Mouse (Mus musculus): Measurements from ENCODE around the gene Pth. TPM values are rescaled to one million over a fixed set of nuclear protein-coding genes. Genes with fewer than 3 reads are reported as not detected.
A peak's percentile ranks its signal among the peaks of the same experiment; 100 is the strongest.

Gene Pth
- polyA plus RNA-seq, 1 experiment from 2014 or later = not detected

GRCm38 (mm10) chr7:113396661-113397060 is 8.3 kb upstream of the Pth start:
- ATAC-seq (no peak), DNase-seq (ENCODE audit: low read depth, low spot score) (no peak)
- in situ Hi-C loops (cut with MboI; ENCODE audit: low pct_unique_long_range_greater_than_20kb) = no loop called here
- POLR2A ChIA-PET = interaction anchor here (0.6 kb wide), 1 partner anchor 624 kb away, joined by 6 read pairs; no protein-coding TSS in a partner anchor
- H3K27me3 ChIP-seq = peaks cover 23% of the 10 kb centered on the region
- TF ChIP-seq CTCF (IDR thresholded peaks at IDR 0.05) = no peak
- CTCF ChIA-PET = interaction anchor here (0.6 to 1.1 kb wide), 2 partner anchors 9 to 213 kb away, joined by 3 to 4 read pairs; no protein-coding TSS in a partner anchor

DNA sequence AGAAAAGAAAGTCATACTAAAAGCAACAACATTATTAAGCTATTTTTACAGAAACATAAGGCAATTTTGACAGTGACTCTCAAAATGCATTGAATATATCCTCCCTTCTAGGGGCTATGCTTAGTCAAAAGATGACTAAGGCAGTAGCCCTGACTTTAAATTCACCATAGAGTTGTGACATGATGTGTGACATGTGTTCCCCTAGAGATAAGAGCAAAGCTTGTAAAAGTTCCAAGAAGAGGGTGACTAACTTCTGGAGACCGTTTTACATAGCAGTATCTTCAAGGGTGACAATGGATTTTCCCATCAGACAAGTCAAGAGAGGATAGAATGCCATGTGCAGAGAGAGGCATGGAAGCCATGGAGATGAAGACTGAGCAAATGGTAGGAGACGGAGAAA is 3.2 kb upstream of the Pth start:
- POLR2A ChIA-PET = interaction anchor here (0.6 kb wide), 1 partner anchor 198 kb away, joined by 3 read pairs; no protein-coding TSS in a partner anchor
- peaks cover 5% of the 10 kb centered on the region for H3K27me3 ChIP-seq
- ATAC-seq (no peak), DNase-seq (ENCODE audit: low read depth, low spot score) (no peak)
- in situ Hi-C loops (cut with MboI; ENCODE audit: low pct_unique_long_range_greater_than_20kb) = no loop called here
- CTCF ChIA-PET = interaction anchor here (1.1 kb wide), 1 partner anchor 444 kb away, joined by 3 read pairs; no protein-coding TSS in a partner anchor
- TF ChIP-seq CTCF (IDR thresholded peaks at IDR 0.05) = no peak

DNA sequence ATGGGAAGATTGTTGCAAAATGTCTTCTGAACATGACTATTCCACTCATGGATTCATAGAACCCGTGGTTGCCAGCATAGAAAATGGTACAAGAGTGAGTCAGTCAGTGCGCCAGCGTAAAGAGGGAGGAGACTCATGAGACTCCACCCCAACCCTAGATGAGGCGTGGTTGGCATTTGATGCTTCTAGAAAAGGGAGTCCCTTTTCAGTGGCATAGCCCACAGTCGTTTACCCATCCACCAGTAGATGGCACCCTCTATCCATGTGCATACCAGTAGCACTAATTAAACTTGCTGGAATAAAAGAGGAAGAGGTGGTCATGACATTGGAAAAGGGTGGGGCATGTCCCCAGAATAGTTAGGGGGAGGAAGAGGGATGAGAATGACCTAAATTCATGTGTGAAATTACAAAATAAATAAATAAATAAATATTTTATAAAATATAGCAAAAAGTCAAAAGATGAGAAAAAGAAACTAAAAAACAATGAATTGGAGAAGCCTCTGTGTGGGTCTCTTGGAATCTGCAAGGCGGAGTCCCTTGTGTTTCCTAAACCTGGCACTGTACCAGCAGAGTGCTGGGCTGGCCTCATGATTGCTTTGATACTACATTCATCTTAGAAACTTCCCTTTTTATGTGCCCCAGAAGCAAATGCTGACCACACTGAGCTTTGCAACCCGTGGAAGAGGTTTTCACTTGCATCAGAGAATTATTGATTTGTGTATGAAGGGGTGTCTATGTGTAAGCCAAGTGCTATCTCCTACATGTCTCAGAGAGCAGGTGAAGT is 10.3 kb downstream of the Pth start:
- POLR2A ChIA-PET = no interaction called here
- in situ Hi-C loops (cut with MboI; ENCODE audit: low pct_unique_long_range_greater_than_20kb) = loop anchor here (10.0 kb wide), 1 partner anchor 137 kb away; the partner anchor contains the start of gene Far1
- TF ChIP-seq CTCF (IDR thresholded peaks at IDR 0.05) = peak; percentile 92
- peaks cover 11% of the 10 kb centered on the region for H3K27me3 ChIP-seq
- CTCF ChIA-PET = interaction anchor here (0.8 to 1.6 kb wide), 7 partner anchors 8 to 216 kb away, joined by 3 to 4 read pairs (median 3); partner anchors contain the start of gene Btbd10
- peak; percentile 94 for ATAC-seq
- DNase-seq (ENCODE audit: low read depth, low spot score) = peak; percentile 64

GRCm38 (mm10) chr7:113372682-113373081 is 15.7 kb downstream of the Pth start:
- TF ChIP-seq CTCF (IDR thresholded peaks at IDR 0.05) = no peak
- POLR2A ChIA-PET = no interaction called here
- CTCF ChIA-PET = interaction anchor here (1.1 to 1.4 kb wide), 2 partner anchors 23 to 221 kb away, joined by 3 to 4 read pairs; no protein-coding TSS in a partner anchor
- DNase-seq (ENCODE audit: low read depth, low spot score) (no peak), ATAC-seq (no peak)
- H3K27me3 ChIP-seq = no peaks in the 10 kb centered on the region
- in situ Hi-C loops (cut with MboI; ENCODE audit: low pct_unique_long_range_greater_than_20kb) = loop anchor here (5.0 to 25.0 kb wide), 4 partner anchors 142 to 840 kb away; partner anchors contain the start of gene Far1

DNA sequence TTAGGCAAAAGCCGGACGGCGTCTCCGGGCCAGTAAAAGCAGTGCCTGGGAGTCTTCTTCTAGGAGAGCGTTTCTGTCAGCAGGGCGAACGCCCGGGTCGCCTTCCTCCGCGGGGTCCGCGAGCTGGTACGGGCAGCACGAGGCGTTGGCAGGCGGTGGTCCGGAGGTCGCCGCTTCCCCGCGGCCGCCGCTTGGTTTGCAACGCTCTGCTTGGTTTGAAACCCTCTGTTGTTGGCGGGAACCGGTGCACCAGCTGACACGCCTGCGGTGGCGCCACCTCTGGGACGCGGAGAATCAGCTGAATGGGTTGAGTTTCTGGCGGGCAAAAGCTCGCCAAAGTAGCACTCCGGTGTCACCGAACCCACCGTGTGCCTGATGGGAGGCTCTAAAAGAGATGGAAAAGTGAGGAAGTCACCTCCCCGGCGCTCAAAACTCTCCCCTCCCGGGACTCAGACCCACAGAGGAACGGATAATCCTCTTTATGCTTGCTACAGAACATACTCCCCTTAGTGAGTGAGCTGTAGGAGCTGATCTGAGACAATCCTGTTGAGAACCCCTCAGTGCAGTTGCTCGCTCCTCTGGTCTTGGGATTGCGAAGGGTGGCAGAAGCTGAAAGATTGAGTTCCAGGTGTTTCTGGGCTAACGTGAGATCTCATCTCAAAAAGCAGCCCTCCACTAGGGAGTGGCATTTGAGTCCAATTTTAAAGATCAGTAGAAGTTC is 18.6 kb downstream of the Pth start:
- H3K27me3 ChIP-seq = no peaks in the 10 kb centered on the region
- DNase-seq (ENCODE audit: low read depth, low spot score) (no peak), ATAC-seq (peak; percentile 79)
- in situ Hi-C loops (cut with MboI; ENCODE audit: low pct_unique_long_range_greater_than_20kb) = loop anchor here (5.0 to 25.0 kb wide), 4 partner anchors 145 to 843 kb away; partner anchors contain the start of gene Far1
- POLR2A ChIA-PET = interaction anchor here (0.6 to 1.1 kb wide), 4 partner anchors 15 to 396 kb away, joined by 3 to 7 read pairs (median 4); no protein-coding TSS in a partner anchor
- TF ChIP-seq CTCF (IDR thresholded peaks at IDR 0.05) = peak; percentile 77
- CTCF ChIA-PET = interaction anchor here (1.0 to 1.5 kb wide), 7 partner anchors 10 to 224 kb away, joined by 3 to 4 read pairs (median 3); no protein-coding TSS in a partner anchor

GRCm38 (mm10) chr7:113368746-113369619 is 19.4 kb downstream of the Pth start, which contains the start of gene Btbd10:
Gene Btbd10, minus strand, starts transcription at chr7:113369392.
- ChIA-PET POLR2A (interaction anchor here (0.6 to 1.1 kb wide), 5 partner anchors 14 to 835 kb away, joined by 3 to 4 read pairs (median 3); no protein-coding TSS in a partner anchor), CTCF (interaction anchor here (1.0 to 1.5 kb wide), 8 partner anchors 8 to 225 kb away, joined by 3 to 4 read pairs (median 3); no protein-coding TSS in a partner anchor)
- H3K27me3 ChIP-seq = no peaks in the 10 kb centered on the region
- DNase-seq (ENCODE audit: low read depth, low spot score) (peak; percentile 68), ATAC-seq (peak; percentile 89)
- TF ChIP-seq CTCF (IDR thresholded peaks at IDR 0.05) = no peak
- in situ Hi-C loops (cut with MboI; ENCODE audit: low pct_unique_long_range_greater_than_20kb) = loop anchor here (25.0 kb wide), 1 partner anchor 843 kb away; no protein-coding TSS in a partner anchor

- H3K27me3 ChIP-seq = no peaks in the 10 kb centered on the region
- POLR2A ChIA-PET = no interaction called here
- TF ChIP-seq CTCF (IDR thresholded peaks at IDR 0.05) = no peak
- CTCF ChIA-PET = no interaction called here
- DNase-seq (ENCODE audit: low read depth, low spot score) (no peak), ATAC-seq (no peak)
- in situ Hi-C loops (cut with MboI; ENCODE audit: low pct_unique_long_range_greater_than_20kb) = loop anchor here (25.0 kb wide), 1 partner anchor 845 kb away; no protein-coding TSS in a partner anchor
Observed at GRCm38 (mm10) chr7:113367440-113367839, 20.9 kb downstream of the Pth start.

DNA sequence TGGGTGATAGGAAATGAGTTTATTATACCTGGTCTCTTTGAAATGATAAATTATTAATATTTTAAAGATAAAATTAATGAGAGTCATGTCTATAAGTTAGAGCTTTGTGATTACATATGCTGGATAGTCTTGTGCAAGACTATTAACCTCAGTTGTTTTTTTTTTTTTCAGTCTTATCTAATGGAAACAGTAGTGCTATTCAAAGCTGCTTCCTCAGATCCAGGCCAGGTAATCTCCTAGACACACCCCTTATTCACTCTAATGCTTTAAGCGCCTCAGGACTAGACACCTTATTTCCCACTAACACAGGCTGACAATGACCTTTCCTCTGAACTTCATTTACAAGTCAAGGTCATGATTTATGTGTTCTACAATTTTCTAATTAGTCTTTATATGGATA is 39.3 kb downstream of the Pth start:
- DNase-seq (ENCODE audit: low read depth, low spot score) (no peak), ATAC-seq (no peak)
- POLR2A ChIA-PET = interaction anchor here (1.3 kb wide), 1 partner anchor 20 kb away, joined by 4 read pairs; the partner anchor contains the start of gene Btbd10
- no peak for TF ChIP-seq CTCF (IDR thresholded peaks at IDR 0.05)
- in situ Hi-C loops (cut with MboI; ENCODE audit: low pct_unique_long_range_greater_than_20kb) = no loop called here
- H3K27me3 ChIP-seq = no peaks in the 10 kb centered on the region
- CTCF ChIA-PET = interaction anchor here (1.4 kb wide), 1 partner anchor 21 kb away, joined by 3 read pairs; no protein-coding TSS in a partner anchor

DNA sequence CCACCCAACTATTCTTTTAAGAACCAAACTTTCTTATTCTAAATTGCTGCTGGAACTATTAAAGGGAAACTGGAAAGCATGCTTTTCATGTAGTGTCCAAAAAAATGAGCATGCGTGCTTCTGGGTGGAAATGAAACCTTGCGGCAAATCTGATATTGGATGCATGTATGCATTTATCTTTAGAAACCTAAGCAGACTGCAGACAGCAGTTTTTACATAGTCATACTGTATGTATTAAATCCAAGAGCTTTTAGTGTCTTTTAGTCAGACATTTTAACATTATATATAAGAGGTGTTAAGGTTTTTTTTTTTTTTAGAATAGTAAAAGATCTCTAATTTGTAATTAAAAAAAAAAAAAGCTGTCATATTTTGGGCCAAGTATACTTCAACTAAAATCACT is 40.7 kb downstream of the Pth start:
- TF ChIP-seq CTCF (IDR thresholded peaks at IDR 0.05) = no peak
- ATAC-seq (no peak), DNase-seq (ENCODE audit: low read depth, low spot score) (no peak)
- CTCF ChIA-PET = interaction anchor here (1.2 to 1.6 kb wide), 2 partner anchors 10 to 13 kb away, joined by 3 to 6 read pairs; no protein-coding TSS in a partner anchor
- H3K27me3 ChIP-seq = no peaks in the 10 kb centered on the region
- POLR2A ChIA-PET = interaction anchor here (0.6 to 0.7 kb wide), 3 partner anchors 12 to 328 kb away, joined by 3 to 4 read pairs (median 4); no protein-coding TSS in a partner anchor
- in situ Hi-C loops (cut with MboI; ENCODE audit: low pct_unique_long_range_greater_than_20kb) = no loop called here
